Mouse (Mus musculus) ES-E14 (cell line): Measurements from ENCODE around the gene Myo15b.

Experiments
- CHD2 ChIP-seq: IDR thresholded peaks from 2 replicates; pipeline ENCODE4 v1.6.1; 2014; ENCODE audit warnings: mild to moderate bottlenecking, low read depth, low read length, inconsistent platforms
- MAFK ChIP-seq: IDR thresholded peaks from 2 replicates; pipeline ENCODE4 v1.6.1; 2014; ENCODE audit warnings: mild to moderate bottlenecking, low read depth, low read length, inconsistent platforms; ENCODE audit not compliant: insufficient read depth

DNA sequence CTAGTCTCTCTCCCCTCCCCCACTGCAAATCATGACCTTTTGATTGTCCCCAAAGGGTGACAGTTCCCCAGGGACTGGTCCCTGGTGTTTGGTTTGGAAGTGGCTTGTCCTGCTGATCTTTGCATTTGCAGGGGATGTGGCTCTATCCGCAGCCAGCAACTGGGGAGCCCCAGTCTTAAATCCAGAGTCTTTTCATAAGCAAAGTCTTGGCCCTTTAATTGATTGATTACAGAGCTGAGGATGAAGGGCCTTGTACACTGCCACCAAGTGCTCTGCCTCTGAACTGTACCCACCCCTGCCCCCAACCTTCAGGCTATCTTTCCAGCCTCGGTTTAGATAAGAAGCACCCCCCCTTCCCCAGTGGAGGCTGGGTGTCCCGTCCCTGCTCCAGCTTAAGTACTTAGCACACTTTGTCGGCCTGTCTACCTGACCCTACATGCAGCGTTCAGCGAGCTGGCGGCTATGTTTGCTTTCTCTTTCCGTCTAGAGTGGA lies 25.1 kb upstream of the Myo15b start:
- no peak for TF ChIP-seq MAFK
- TF ChIP-seq CHD2, result no peak
